Mouse (Mus musculus) left cerebral cortex, postnatal 36 days (tissue): ENCODE results near the gene Synrg. TPM values are rescaled to one million over a fixed set of nuclear protein-coding genes. Genes with fewer than 3 reads are reported as not detected.

ENCODE experiments used
- DNase-seq, 2 experiments: peaks; one replicate each; pipeline ENCODE4 v3.0.0; 2021 to 2022; ENCODE audit warnings: low spot score in 2 of 2, mixed read lengths in 1 of 2
- intact Hi-C: fragments of 180-260 bp; cut with DNase I; formaldehyde crosslinking; loops from one replicate; pipeline ENCODE4 v1.15.1; 2025
- total RNA-seq, 2 experiments: library from RNA; stranded (reverse); gene quantifications; 2 replicates each; pipeline ENCODE4 v1.2.3; 2021

The Synrg gene
- total RNA-seq, 2 experiments from 2014 or later, result 58.1 to 58.8 TPM

DNA sequence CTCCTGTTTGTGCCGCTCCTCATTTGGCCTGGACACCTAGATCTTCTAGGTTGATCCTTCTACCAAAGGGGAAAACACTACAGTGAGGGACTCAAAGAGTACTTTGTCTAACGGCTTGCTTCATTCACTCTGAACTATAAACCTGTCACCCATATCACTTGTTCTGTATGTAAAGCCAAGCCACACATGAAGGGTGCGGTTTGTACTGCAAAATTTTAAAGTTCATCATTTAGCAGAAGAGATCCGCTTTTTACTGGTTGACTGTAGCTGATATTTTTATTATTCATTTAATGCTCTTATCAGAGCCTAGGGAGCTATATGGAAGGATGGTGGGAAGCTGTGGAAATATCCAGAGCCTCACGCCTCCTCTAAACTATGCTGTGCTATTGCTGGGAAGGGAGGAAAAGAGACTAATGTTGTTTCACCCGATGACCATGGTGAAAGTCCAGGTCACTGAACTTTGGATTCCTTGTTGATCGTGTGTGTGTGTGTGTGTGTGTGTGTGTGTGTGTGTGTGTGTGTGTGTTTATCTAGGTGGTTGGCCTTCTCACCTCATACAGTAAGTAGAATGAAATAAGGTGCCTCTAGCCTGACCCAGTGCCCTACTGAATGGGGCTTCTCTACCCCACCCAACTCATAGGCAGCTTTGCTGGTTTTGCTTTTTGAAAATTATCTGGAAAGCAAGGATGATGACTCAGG lies 52.7 kb downstream of the Synrg start:
- intact Hi-C loops, result no loop called here
- no peak for DNase-seq

DNA sequence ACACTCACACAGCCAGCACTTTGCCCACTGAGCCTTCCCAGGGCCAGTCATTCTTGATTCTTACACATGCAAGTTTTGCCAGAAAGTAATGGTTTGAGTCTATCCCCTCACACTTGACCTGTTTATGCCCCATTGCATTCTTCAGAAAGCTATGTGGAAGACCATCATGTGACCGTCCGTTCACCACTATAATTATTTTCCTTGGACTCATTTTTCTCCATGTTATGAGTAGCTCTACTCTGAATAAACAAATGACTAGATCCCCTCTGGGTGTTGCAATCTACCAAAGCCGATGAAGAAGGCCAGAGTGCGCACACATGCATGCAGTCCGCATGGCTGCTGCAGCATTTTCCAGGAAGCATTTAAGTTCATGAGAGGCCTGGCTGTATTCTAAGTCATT lies 63.0 kb downstream of the Synrg start:
- no peak for DNase-seq
- intact Hi-C loops, result loop anchor here (10.0 kb wide), 1 partner anchor 242 kb away; no protein-coding TSS in a partner anchor

DNA sequence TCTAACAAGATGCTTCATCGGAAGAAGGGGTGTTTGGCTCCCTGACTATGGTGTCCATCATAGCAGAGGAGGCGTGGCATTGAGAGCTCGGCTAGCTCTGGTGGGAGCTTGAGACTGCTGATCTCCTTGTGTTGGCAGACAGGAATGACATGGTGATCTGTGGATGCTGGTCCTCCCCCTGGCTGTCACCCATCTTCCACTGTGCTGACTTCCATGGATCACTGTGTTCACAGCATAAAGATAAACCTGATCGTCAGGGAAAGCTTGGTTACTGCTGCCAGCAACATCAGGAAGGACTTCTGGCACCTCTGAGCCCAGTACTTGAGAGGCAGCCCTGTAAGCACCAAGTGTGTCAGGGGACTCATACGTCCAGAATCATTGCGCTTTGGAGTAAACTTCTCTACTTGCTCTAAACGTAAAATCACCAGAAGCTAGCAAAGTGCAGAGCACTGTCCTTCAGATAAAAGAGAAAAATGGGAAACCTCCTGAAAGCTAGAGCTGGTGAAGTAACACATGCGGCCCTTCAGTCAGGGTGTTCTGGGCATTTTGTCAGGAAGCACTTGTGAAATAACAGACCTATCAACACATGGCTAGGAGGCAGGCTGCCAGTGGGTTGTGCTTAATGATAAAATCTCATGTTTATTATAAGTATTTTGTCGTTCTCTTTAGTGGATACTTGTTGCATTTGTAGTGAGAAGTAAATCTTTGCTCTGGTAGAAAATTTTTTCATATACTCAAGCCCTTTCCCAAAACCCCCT lies 64.2 kb downstream of the Synrg start:
- intact Hi-C loops, result loop anchor here (10.0 kb wide), 1 partner anchor 244 kb away; no protein-coding TSS in a partner anchor
- no peak for DNase-seq

DNA sequence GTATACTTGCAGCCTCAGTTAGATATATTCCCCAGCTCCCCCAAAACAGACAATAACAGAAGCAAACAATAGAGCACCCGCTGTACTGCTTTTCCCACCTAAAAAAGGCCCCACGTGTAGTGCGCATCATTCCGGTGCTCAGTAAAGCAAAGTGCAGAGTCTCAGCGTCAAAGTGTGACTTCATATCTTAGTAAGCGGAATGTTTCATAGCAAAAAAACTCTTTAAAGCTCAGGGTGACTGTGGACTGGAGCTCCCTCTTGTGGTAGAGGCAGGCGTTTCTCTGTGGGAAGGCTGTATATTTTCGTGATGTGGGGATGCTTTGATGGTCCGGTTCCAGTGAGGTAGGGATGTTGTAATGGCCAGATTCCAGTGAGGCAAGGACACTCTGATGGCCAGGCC lies 67.7 kb downstream of the Synrg start:
- intact Hi-C loops, result no loop called here
- DNase-seq, result peak; percentile 44 to 60

DNA sequence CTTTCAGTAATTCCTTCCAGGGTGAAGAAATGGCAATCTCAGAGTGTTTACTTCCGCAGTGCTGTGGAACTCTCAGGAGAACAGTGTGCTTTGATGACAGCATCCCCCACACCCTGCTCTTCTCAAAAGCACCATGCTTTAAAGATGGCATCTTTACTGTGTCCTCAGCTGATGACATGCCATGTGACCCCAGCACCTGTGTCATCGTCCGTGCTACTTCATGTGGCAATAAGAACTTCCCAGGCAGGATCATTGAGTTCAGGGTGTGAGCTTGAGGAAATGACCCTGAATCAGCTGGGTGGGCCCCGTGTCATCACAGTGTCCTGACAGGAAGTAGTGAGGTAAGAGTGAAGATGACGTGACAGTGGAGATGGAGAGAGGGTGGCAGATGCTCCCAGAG lies 68.3 kb downstream of the Synrg start:
- intact Hi-C loops, result no loop called here
- DNase-seq, result no peak

DNA sequence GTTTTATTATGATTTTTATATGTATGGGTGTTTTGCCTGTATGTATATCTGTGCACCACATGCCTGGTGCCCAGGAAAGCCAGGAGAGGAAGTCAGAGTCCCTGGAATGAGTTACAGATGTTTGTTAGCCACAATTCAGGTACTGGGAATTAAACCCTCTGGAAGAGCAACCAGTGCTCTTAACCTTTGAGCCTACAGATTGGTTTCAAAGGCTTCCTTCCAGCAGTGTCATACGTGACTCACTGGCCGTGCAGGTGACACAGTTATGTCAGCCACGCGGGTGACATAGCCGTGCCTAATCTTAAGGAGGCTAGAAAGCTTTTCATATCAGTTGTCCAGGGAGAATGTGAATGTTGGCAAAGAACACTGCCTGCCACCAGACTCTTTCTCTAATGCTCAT lies 69.4 kb downstream of the Synrg start:
- intact Hi-C loops, result no loop called here
- no peak for DNase-seq

DNA sequence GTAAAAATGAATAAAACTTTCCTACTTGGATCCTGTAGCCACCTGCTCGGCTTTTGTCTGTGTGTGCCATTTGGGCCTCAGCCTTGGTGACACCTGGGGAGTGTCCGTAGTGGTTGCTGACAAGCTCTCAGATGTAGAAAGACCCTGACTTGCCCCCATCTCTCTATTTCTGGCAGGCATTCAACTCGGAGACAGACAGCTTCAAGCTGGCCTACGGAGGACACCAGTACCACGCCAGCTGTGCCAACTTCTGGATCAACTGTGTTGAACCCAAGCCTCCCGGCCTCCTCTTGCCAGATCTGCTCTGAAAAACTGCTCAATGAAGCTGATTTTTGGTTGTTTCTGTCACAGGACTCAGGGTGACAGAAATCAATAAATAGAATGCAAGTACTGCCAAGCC lies 76.4 kb downstream of the Synrg start:
- intact Hi-C loops, result no loop called here
- no peak for DNase-seq

DNA sequence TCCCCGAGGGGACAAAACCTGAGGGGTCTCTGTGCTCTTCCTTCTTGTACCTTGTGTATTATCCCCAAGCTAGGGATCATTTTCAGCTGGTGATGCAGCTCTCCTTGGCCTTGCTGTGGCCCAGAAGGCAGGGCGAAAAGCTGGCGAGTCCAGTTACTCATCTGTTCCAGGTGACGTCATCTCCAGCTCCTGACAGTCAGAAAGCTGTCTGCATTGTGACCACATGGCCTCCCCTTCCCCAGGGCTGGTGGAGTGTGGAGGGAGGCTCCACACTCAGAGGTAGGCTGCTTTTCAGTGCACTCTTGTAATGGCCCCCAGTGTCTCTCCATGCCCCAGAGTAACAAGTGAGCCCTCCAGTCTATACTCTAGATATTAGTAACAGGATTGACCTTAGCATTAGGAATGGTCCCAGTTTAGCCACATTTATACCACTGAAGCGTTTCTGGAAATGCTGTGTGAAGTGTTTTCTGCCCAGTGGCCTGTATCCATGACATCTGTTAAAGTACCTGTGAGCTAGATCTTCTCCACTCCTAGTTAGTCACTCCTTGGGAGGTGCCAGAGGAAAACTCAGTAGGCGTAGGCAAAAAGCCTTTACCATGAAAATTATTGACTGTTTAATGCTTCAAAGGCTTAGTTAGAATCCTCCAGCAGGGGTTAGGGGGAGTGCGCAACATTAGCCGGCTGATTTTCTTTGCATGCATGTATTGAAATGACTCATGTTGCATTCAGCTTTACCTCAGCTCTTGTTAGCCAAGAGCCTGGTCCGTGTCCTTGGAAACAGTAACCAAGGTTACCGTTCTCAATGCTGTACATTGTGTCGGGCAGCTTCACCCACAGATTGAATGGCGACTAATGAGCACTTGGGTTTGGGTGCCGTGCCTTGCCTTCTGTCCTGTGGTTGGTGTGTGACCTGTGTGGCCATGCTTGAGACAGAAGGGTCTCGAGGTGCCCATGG lies 78.9 kb downstream of the Synrg start:
- intact Hi-C loops, result no loop called here
- DNase-seq, result peak; percentile 59 to 69

DNA sequence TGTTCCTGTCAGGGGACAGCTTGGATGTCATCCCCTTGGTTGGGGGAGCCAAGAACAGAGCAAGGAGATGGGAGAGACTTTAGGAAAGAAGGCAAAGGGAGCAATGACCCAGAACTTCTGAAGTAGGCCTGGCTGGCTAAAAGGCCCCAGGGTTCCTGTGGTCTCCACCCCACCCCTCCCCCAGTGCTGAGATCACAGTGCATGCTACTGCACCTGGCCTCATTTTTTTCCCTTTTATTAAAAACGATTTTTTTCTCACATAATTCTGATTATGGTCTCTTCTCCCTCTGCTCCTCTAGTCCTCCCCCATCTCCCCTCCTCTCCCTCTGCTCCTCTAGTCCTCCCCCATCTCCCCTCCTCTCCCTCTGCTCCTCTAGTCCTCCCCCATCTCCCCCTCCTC lies 80.8 kb downstream of the Synrg start:
- intact Hi-C loops, result no loop called here
- DNase-seq, result no peak

DNA sequence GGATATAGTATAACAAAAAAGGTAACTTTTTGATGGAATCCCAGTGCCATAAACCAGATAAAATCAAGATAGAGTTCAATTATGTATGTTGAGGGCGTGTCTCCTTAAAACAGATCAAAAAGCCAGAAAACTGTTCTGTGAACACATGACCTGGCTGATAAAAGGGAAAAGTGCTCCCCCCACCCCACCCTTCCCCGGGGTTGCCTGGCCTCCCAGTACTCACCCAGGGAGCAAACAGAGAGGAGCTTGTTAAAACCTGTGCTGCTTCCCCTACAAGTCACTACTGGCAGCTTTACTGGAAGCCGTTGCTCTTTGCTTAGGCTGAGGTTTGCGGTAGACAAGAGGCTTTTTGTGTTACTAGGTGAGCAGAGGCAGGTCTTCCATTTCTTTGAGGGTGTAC lies 83.0 kb downstream of the Synrg start:
- no peak for DNase-seq
- intact Hi-C loops, result no loop called here

DNA sequence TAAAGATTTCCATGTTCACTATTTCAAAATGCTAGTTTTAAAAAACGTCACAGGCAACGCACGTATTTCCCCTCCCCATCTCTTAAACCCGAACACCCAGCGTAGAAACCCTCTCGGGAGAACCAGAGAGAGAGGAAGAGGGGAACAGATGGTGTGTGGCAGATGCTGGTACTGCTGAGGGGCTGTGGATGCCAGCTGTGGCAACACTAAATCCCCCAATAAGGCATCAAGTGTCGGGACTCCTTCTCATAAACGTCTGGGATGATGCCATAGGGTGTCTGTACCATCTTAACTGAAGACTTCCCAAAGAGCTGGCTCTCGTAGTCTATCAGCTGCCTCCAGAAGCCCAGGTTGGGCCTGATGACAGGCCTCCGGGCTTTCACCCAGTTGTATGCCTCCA lies 84.2 kb downstream of the Synrg start:
- DNase-seq, result no peak
- intact Hi-C loops, result no loop called here

DNA sequence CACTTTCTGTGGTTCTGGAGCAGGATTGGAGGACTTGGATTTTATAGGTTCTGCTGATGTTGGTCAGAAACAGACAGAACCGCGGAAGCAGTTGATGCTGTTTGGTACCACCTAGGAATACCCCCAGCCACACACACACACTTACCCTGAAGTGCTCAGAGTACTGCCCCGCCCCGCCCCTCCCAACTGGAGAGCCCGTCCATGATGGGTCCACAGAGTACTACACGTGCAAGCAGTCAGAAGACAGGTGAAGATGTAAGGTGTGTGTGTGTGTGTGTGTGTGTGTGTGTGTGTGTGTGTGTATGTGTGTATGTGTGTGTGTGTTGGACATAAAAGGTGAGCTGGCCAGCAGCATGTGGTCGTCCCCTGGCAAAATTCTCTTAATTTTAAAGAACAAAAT lies 88.8 kb downstream of the Synrg start:
- intact Hi-C loops, result no loop called here
- no peak for DNase-seq

DNA sequence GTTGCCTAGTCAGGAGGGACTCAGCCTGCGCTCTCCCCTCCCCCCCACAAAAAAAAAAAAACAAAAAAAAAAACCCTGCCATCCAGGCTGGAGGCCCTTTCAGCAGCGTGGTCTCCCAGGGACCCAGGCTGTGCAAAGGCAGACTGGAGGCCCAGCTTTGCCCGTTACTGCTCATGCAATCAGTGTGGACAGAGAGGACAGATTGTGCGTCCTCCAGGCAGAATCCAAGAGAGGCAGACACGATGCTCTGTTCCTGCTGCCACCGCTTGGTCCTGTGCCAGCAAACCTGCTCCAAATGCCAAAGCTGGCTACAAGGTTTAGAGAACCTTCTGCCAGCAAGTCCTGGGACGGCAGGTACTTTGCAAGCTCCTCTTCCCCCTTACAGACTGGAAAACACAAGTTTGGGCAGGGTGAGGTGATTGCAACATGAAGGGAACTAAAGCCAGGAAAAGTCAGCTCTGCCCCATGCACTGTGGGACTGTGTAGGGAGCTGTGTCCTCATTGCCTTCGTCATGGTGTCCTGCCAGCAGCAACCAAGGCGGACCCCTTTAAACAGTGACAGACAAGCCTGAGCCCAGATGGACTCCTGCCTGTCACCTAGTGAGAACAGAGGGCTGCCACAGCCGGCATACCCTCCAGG lies 89.4 kb downstream of the Synrg start:
- intact Hi-C loops, result no loop called here
- DNase-seq, result peak; percentile 51 to 59

DNA sequence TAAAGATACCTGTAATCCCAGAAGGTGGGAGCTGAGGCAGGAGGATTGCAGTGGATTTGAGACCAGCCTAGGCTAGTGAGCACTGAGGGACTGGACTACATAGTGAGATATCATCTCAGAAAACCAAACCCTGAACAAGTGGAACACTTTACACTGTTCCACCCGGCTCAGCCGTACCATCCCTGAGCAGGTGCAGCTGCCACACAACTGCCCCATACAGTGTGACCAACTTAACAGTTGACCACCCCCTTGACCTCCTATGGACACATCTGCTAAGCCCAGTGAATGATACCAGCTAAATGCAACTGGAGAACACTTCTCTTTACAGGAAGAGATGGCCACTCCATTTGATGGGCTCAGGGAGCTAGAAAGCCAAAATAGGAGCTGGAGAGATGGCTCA lies 93.2 kb downstream of the Synrg start:
- intact Hi-C loops, result no loop called here
- no peak for DNase-seq

DNA sequence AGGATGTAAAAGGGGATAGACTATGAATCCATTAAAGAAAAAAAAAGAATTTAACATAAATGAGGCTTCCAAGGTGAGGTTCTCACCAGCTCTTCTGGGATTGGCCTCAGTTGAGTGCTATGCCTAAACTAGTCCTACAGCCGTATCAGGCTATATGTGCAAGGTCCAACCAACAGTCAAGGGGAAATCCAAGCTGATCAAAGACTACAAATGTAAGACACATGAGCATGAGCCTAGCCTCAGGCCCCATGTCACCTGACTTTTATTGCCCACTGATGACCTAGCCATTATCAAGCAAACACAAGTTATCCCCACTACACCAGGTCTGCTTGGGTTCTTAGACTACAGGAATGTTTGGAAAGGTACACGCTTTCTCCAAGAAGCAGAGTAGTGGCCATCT lies 95.6 kb downstream of the Synrg start:
- no peak for DNase-seq
- intact Hi-C loops, result no loop called here

DNA sequence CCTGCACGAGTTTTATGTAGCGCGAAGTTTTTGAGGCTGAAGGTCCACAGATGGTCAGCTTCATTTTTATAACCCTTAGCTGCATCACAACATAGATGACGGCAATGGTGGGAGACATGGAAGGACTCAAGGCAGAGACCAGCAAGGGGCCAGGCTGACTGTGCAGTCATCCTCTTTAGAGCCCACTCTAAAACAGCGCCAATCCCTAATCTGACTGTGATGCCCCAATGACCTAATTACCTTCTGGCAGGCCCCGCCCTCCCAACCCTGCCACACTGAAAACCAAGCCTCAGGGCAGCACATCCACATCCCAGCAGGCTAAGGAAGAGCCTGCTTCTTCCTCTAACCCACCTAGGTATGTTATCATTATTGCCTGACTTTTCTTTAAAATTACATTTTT lies 96.4 kb downstream of the Synrg start:
- DNase-seq, result no peak
- intact Hi-C loops, result no loop called here

DNA sequence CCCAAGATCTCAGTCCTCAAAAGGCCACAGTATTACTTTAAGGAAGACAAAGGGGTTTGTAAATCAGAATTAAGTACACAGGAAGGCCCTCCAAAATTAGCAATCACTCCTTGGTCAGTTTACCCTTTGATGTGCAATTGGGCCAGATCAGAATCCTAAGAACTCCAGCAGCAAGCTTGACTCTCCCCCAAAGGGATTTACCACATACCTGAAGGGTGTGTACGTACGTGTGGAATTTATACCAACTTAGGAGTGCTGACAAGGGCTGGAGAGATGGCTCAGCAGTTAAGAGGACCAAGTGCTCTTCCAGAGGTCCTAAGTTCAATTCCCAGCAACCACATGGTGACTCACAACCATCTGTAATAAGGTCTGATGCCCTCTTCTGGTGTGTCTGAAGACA lies 97.7 kb downstream of the Synrg start:
- DNase-seq, result no peak
- intact Hi-C loops, result no loop called here

DNA sequence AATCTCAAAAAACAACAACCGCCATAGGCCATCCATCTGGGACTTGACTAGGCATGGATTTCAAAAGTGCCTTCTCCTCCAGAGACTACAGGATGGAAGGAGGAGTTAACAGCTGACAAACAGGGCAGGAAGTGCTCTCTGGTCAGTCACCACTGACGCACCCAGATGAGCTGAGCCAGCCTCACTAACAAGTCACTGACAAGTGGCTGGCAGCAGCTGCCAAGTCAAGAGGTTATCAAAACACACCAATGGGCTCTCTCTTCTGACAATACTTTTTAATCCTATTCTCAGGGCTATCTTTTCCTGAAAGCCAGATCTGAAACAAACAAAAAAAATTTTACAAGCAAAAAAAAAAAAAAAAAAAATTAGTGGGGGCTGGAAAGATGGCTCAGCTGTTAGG lies 98.6 kb downstream of the Synrg start:
- intact Hi-C loops, result no loop called here
- DNase-seq, result no peak

DNA sequence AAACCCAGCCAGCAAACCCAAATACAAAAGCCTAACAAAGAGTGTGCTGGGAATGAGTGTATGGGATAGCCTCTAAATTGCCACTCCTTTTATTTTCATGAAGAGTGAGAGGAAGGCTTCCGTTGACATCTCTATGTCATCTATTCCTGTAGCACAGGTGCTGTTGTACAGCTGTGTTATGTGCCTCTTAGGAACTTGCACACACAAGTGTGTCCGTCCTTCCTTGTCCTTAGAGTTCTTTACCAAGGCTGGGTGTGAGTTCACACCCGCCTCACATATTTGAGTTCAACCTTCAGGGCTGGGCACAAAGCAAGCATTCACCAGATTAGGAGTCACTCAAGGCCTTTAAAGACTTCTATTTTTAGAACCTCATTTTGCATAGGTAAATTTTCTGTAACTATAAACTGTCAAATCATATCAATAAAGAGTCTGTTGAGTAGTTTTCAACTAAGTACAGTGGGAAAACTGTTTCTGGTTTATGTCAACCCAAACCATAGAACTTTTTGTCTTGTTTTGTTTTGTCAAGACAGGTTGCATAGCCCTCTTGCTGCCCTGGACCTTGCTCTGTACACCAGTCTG lies 99.5 kb downstream of the Synrg start:
- intact Hi-C loops, result no loop called here

More for the DNA sequence above, 99.5 kb downstream of the Synrg start:
- DNase-seq, result no peak
